In the genomic region with DNA sequence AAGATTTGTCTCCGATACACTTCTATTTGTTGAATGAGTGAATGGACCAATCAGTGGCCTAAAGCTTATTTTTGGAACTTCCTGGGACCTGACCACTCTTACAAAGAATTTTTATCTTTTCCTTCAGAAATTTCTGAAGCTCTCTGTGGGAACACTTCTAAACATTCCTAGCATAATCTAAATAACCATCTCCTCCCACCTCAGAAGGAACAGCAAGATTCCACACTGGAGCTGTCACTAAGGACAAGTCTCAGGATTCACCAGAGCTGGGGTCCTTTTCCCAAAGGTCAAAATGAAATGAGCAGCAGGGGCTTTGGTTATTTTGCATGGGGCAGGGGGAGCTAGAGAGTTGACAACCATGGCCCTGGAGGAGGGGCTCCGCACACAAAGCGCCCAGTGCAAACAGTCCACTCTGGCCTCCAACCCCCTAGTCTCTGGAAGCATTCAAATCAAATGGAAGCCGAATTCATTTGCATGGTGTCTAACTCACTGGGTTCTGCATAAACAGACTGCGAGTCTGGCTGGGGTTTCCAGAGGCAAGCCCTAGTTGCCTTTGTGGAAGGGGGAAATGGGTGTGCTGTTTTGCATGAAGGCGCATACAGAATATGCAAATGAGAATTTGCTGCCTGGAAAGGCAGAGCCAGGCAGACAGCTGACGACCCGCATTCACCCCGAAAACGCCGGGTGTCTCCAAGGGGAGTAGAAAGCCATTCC, we compare ENCODE assay signal across 1 mouse cellular context.
A peak's percentile ranks its signal among the peaks of the same experiment; 100 is the strongest.
TF ChIP-seq lines count a peak whose summit lies in the region.

No protein-coding gene starts in this region.

TF ChIP-seq in CH12.LX, 34 proteins besides CTCF, POLR2A, EP300 and RAD21 (continued from another document):
- TF ChIP-seq ZMIZ1 (IDR thresholded peaks at IDR 0.05; ENCODE audit: low read depth, low read length): peak; percentile 70; the same call in 1 of the 2 replicates
- TF ChIP-seq KAT2A (IDR thresholded peaks at IDR 0.05; ENCODE audit: insufficient replicate concordance, low read length): 0 out of 2 replicates have a peak, but pooled peaks have one; percentile 34
- no peak for TF ChIP-seq GABPA (IDR thresholded peaks at IDR 0.05; ENCODE audit: insufficient replicate concordance, low read depth, low read length)
- TF ChIP-seq POLR2AphosphoS2 (IDR thresholded peaks at IDR 0.05; ENCODE audit: low read depth, low read length): no peak
- peak; percentile 81 for TF ChIP-seq BHLHE40 (IDR thresholded peaks at IDR 0.05; ENCODE audit: low read depth, low read length)
- no peak for TF ChIP-seq PAX5 (IDR thresholded peaks at IDR 0.05; ENCODE audit: low read length)
- TF ChIP-seq MXI1 (IDR thresholded peaks at IDR 0.05; ENCODE audit: low read depth, low read length): peak; percentile 57; the same call in 1 of the 2 replicates
- peak; percentile 62 for TF ChIP-seq CHD2 (IDR thresholded peaks at IDR 0.05; ENCODE audit: low read length)
- peak; percentile 41; the same call in 1 of the 2 replicates for TF ChIP-seq JUND (conservative IDR thresholded peaks at IDR 0.05; ENCODE audit: low read depth, low read length)
- TF ChIP-seq MEF2A (IDR thresholded peaks at IDR 0.05; ENCODE audit: borderline replicate concordance, low read depth, low read length): peak; percentile 76
- TF ChIP-seq MYC (IDR thresholded peaks at IDR 0.05; ENCODE audit: low read depth, low read length): peak; percentile 56; the same call in 1 of the 2 replicates
- peak; percentile 59 for TF ChIP-seq ELF1 (IDR thresholded peaks at IDR 0.05; ENCODE audit: low read depth, low read length)
- TF ChIP-seq NRF1 (IDR thresholded peaks at IDR 0.05; ENCODE audit: low read depth, low read length): no peak
- TF ChIP-seq IRF4 (IDR thresholded peaks at IDR 0.05; ENCODE audit: low read depth, low read length): peak; percentile 55; the same call in 1 of the 2 replicates
- peak; percentile 78; the same call in 1 of the 2 replicates for TF ChIP-seq SIN3A (IDR thresholded peaks at IDR 0.05; ENCODE audit: low read length)
- peak; percentile 26; the same call in 1 of the 2 replicates for TF ChIP-seq ZNF384 (IDR thresholded peaks at IDR 0.05; ENCODE audit: low read depth, low read length)
- TF ChIP-seq SMC3 (IDR thresholded peaks at IDR 0.05; ENCODE audit: low read depth, low read length): peak; percentile 48
- no peak for TF ChIP-seq TBP (conservative IDR thresholded peaks at IDR 0.05; ENCODE audit: low read depth, low read length)
